Mouse (Mus musculus): ENCODE data around the gene Ints6.
"Not testable (repeated sequence)": the region's sequence is repeated elsewhere in the genome, so short reads cannot be mapped to it uniquely, and the experiment has no call there.

The Ints6 gene

GRCm38 (mm10) chr14:62735646-62736045, 25.3 kb downstream of the Ints6 start:
- no peak for DNase-seq

DNA sequence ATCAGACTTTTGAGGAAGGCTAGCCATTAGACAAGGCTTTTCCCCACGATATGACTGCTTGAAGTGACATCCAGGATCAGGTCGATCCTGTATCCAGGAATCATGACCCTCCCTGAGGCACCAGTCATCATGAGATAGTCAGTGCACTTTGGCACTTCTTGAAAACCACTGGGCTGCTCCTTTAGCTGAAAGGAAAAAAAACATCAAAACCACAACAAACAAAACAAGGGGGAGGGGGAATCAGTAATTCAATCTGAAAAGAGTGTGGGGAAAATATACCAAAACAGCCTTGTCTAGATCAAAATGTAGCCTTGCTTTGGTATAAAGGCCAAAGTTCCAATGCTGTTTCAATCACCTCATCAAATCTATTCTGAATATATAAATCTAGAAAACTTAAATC, 27.3 kb downstream of the Ints6 start:
- DNase-seq, result no peak

DNA sequence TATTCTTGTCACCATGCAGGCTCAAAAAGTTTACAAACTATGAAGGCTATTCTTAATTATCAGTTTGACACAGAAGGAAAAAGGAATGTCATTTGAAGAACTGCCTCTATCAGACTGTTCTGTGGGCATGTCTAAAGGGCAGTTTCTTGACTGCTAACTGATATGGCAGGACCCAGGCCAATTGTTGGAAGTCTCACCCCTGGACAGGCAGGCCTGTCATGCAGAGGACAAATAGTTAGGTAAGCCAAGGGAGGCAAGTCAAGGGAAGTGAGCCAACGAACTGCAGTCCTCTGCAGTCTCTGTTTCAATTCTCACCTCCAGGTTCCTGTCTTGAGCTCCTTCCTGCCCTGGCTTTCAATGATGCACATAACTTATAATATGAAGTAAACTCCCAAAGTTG, 29.1 kb downstream of the Ints6 start:
- DNase-seq, result no peak

DNA sequence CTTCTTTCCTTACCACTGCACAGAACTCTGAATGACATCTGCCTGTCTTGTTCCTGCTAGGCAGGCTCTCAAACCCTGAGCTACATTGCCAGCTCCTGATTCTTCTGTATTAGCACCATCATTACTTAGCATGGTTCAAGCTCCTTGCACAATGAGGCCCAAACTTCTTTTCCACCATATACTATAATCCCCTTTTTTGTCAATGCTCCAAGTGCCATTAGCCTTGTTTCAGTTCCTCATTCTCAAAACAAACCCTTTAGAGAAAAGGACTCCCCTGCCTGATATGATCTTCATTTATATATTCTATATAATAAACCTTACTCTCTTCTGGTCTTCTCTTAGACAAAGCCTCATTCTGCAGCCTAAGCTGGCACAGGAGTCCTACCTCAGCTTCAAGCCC, 36.4 kb downstream of the Ints6 start:
- DNase-seq, result no peak

DNA sequence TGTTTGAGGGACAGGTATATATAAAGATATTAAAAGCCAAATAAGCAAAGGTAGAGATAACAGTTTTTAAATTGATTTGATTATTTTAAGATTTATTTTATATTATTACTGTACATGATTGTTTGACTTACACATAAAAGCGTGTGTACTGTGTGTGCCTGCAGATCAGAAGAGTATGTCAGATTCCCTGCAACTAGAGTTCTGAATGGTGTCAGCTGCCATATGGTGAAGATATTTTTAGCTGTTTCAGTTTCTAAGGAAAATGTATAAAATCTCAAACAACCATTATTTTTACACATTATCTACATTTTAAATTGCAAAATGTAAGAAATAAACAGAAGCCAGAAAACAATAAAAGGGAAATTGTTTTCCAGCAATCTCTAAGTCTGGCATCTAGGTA, 39.3 kb downstream of the Ints6 start:
- no peak for DNase-seq

GRCm38 (mm10) chr14:62718161-62718560, 42.8 kb downstream of the Ints6 start:
- no peak for DNase-seq

DNA sequence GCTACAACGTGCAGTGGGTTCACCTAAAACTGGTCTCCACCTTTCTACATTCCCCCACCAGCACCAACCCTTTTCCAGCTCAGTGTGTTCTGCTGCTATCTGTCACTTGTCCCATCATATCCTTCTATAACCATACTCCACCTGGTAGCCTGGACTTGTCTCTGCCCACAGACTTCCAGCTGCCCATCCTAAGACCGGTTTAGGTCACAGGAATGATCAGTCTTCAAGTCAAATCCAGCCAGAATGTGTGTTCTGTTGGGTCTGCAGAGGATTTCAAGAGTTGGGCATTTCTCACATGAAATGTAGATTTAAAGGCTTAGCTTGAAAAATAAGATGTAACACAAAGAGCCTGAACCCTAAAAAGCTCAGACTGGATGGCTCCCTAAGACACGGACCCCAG, 87.3 kb downstream of the Ints6 start:
- DNase-seq, result no peak

GRCm38 (mm10) chr14:62664976-62665673, 95.8 kb downstream of the Ints6 start:
- DNase-seq, result peak; percentile 8 to 35

- DNase-seq, result no peak
Measured at GRCm38 (mm10) chr14:62663367-62663766, 97.6 kb downstream of the Ints6 start, which contains the start of gene Serpine3. Gene Serpine3, plus strand, starts transcription at chr14:62663667.

- DNase-seq, result no peak
Measured at GRCm38 (mm10) chr14:62662381-62662780, 98.6 kb downstream of the Ints6 start.

DNA sequence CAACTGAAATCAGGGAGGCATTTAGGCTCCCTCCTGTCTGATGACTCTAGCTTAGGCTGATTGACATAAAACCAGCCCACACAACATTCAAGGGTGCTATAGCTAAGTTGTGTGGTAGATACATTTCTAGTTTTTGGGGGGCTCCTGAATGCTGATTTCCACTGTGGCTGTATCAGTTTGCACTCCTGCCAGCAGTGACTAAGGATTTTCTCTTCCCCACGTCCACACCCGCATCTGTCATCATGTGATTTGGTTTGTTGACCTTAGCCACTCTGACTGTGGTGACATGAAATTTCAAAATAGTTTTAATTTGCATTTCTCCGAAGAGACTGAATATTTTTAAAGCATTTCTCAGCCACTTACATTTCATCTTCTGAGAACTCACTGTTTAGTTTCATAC, 103.5 kb downstream of the Ints6 start:
- DNase-seq, result no peak

- DNase-seq, result no peak
Measured at GRCm38 (mm10) chr14:62655996-62656395, 105.0 kb downstream of the Ints6 start.

DNA sequence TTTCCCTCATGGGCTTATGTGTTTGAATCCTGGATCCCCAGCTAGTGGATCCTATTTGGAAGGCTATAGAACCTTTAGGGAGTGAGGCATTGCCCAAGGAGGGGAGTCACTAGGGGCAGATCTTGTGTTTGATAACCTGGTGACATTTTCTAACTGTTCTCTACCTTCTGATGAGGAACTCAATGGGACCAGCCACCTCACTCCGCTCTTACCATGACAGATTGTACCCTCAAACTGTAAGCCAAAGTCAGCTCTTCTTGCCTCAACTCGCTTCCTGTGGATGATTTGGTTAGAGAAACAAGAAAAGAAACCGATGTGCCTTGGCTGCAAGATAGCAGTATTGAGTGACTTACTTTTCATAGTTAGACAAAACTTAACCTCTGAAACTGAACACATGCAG, 109.2 kb downstream of the Ints6 start:
- DNase-seq, result no peak

DNA sequence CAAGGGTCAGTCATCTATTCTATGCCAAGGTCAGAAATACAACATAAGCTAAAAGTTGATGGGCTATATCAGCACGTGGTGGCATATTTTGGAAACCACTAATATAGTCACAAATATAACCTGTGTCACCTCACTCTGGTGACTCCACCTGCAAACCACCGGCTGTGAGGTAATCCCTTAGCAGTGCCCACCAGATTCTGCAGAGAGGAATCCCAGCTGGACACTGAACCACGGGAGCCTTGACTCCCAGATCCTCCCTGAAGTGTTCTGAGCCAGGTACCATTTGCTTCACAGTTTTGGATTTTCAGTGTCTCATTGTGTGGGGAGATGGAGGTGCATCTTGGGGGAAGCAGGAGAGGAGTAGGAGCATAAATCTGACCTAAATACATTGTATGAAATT, 110.6 kb downstream of the Ints6 start:
- no peak for DNase-seq

- DNase-seq, result no peak
Measured at GRCm38 (mm10) chr14:62648405-62648804, 112.6 kb downstream of the Ints6 start.

DNA sequence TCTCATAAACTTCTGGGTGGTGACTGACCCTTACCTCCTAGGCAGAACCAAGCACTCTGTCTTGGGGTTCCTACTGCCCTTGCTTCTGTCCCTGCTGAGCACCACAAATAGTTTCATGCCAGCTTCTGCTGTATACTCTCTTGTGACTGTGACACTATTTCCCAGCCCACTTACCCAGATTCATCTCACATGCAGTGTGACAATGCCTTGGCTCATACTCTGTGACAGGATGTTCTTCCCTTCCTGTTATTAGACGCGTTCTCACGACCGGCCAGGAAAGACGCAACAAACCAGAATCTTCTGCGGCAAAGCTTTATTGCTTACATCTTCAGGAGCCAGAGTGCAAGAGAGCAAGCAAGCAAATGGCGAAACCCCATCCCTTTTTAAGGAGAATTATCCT, 118.6 kb downstream of the Ints6 start:
- not testable (repeated sequence) for DNase-seq

DNA sequence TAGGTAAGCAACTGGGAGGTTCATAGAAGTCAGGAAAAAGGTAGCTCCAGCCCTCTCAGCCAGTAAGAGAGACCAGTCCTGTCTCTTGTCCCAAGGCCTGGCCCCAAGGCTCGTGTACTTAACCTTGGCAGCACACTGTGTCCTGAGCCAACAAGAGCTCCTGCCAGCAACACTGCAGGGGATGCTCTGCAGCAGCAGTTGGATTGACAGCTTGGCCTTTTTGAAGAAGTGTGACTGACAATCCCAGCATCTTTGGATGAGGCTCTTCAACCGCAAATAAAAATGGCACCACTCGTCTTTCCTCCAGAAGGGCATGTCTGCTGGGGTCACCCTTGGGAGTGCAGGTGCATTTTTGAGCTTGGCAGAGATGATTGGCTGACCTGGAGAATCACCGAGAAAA, 120.6 kb downstream of the Ints6 start:
- no peak for DNase-seq

GRCm38 (mm10) chr14:62639551-62639950, 121.4 kb downstream of the Ints6 start:
- DNase-seq, result no peak

DNA sequence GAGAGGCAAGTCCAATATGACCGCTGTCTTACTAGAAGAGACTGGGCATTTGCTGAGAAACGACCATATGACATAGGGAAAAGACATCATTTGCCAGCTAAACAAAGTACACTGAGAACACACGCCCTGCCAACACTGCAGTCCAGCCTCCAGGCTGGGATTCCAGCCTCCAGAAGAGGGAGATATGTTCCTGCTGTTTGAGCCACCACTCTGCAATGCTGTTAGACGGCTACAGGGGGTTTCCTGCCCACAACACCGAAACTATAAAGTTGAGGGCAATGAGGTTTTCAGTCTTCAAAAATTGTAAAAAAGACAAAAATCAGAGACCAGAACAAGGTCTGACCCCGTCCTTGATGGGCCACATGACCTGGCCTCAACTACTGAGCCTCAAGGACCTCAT, 121.9 kb downstream of the Ints6 start:
- DNase-seq, result peak; percentile 37 to 47

DNA sequence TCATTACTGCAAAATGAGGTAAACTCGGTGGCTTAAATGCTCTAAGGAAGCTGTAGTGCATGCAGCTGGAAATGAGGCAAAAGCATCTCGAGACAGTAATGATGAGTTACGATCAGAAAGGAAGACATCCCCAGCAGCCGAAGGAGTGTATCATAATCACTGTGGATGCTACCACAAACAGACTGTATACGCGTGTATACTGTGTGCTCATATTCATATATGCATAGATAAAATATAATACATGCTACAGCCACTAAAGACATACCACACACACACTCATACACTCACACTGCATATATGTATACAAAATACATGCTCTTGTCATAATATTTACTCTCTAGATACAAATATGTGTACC, 122.6 kb downstream of the Ints6 start:
- no peak for DNase-seq

DNA sequence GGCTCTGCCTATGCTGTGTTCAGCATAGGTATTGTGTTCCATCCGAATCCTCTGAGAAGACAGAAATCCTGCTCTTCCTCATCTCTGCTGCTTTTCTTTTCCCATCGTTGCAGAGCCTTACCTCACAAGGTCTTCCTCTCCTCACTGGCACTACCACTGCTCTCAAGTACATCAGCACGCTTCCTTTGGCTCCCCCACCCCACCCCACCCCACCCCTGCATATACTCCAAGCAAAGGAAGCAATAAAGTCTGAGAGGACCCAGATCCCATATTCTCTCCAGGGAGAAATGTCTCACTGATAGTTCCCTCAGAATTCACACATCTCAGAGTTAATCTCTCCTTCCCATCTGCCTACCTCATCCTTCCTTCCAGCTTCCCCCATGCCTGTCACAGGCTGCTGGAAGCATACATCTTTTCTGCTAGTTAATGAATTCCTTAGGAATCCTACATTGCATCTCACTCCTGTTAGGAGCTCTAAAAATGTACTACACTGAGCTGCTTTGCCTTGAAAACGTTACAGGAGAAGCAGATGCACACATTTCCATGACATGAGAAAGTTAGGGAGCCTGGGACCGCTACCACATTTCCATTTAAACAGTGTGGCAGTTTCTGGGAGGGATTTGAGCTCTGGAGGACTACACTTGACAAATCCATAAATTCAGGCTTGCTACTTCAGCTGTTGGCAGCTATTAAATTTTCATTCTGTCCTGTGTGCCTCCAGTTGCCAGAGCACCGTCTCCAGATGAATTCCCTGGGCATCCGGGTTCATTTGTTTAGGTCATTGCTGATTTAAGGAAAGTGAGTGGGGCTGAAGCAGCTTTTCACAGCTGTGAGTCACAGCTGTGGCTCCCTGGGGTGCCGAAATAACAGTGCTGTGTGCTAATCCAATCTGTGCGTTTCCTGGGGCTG, 123.3 kb downstream of the Ints6 start:
- no peak for DNase-seq

DNA sequence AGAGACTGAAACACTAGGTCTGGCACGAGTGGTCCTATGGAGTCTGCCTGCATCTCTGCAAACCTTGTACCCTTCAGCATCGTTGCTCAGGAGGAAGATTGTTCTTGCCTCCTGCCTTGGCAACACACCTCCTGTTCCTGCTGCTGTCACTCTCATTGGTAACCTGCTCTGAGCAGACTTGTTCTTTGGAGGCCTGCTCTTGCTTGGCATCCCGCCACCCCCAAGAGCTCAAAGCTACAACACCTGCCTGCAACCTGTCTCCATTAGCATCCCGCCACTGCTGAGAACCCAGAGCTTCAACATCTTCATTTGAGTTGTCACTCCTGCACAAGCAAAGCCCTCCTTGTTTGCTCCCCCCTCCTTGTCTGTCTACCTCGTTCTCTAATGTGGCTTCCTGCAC, 133.0 kb downstream of the Ints6 start:
- DNase-seq, result no peak

All from lung, postnatal 4 days (tissue).